Mouse (Mus musculus): ENCODE results near the gene 1700092M07Rik. TPM values are rescaled to one million over a fixed set of nuclear protein-coding genes. Genes with fewer than 3 reads are reported as not detected.

The 1700092M07Rik gene
- not detected for polyA plus RNA-seq (2014; fragmentation: Illumina TruSeq; extraction: RNeasy Lipid Tissue Mini Kit (QIAGEN cat#74804); ENCODE audit: low read depth, low replicate concordance)

GRCm38 (mm10) chr19:8740603-8741002, at the start of gene 1700092M07Rik:
Gene 1700092M07Rik (plus strand): TSS chr19:8740718.

DNA sequence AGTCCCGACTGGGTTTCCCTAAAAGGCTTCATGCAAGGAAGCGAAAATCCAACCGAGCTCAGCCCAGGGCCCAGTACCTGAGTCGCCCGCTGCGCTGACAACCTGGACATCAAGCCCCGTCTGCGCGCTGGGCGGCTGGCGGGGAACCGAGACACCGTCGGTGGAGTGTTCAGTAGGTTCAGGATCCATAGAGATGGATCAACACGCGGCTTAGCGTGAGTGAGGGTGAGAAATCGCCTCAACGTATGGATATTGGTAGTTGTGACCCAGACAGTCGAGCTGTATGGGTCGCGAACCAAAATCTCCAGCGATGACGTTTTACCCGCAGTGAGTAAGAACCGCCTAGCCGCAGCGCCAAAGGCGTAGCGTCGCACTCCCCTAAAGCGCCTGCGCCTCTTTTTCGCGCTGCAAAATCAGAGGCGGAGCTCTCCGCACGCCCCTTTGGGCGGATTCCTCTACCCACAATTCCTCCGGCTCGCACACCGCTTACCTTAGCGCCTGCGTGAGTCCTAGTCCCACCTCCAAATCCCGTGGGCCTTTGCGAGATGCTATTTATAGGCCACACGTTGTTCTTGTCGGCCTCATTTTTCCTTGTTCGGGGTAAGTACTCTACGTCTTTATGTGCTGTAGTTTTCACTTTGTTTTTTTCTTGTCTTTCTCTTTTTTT, 17.5 kb upstream of the 1700092M07Rik start, which contains the start of gene Slc3a2:
Gene Slc3a2, minus strand, starts transcription at position 463 of the 667 bp plus-strand sequence.

GRCm38 (mm10) chr19:8735389-8736159, 4.9 kb upstream of the 1700092M07Rik start, which contains the start of gene Wdr74:
Gene Wdr74 (plus strand): TSS chr19:8735827.

GRCm38 (mm10) chr19:8741243-8741869, 838 bp downstream of the 1700092M07Rik start, which contains the start of gene Stx5a:
Gene Stx5a (plus strand): TSS chr19:8741413.

GRCm38 (mm10) chr19:8756635-8757387, 16.3 kb downstream of the 1700092M07Rik start, which contains the start of gene Nxf1:
Gene Nxf1 (plus strand): TSS chr19:8757073.

DNA sequence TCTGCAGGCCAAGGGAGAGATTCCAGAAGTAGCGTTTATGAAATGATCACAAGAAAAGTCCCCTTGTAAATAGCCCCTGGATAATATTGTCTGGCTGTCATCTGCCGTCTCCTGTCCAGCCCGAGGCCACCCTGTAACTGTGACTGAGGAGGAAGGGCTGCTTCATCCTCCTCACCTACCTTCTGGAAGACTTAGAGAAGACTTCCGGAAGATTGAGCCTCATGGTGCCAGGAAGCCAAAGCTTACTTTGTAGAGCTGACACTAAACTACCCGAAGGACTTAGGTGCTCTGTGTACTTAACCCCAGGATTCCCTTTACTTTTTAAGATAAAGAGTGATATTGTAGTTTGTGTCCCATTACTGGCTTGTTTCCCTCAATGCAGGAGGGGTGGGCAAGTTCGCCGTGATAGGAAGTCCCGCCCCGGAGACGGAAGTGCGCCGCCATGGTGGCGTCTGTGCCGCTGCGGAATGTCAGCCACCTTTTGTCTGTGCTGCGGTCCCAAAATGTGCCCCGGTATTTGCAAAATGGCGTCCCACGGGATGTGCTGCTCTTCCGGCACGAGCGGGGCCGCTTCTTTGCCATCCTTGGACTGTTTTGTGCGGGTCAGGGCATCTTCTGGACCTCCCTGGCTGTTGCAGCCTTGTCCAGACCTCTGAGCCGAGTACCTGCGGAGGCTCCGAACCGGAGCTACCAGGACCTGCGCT, 30.2 kb downstream of the 1700092M07Rik start, which contains the start of gene Tmem223:
Gene Tmem223, plus strand, starts transcription at position 430 of the 704 bp plus-strand sequence.

DNA sequence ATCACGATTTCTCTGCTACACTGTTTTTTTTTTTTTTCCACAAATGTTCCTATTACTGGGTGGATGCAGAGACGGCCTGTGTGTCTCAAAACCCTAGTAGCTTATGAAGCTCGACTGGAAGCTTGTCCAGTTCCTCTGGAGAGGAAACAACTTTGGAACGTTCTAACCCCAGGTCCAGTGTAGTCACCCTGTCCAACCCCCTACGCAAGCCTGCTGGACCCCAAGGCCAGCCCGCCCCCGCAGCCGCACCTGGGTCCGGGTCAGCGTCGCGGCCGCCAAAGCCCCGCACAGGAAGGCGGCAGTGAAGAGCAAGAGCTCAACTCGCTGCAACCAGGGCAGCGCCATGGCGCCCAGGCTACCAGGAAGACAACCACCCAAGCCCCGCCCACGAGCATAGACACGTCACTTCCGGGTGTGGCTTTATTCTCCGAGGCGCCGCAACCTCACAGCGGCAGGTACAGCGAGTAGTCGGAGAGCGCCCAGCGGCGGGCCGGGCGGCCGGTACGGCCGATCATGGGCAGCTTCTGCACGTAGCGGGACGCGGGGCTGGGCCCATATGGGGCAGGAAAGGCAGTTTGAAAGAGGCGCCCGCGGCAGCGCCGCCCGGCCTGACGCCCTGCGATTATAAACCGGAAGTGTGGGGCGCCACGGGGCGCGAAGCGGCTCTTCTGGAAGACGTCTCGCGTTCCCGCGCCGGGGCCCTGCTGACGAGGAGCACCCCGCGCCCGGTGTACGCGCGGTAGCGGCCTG, 33.7 kb downstream of the 1700092M07Rik start, which contains the start of gene Tmem179b:
Gene Tmem179b, minus strand, starts transcription at position 382 of the 750 bp plus-strand sequence.

DNA sequence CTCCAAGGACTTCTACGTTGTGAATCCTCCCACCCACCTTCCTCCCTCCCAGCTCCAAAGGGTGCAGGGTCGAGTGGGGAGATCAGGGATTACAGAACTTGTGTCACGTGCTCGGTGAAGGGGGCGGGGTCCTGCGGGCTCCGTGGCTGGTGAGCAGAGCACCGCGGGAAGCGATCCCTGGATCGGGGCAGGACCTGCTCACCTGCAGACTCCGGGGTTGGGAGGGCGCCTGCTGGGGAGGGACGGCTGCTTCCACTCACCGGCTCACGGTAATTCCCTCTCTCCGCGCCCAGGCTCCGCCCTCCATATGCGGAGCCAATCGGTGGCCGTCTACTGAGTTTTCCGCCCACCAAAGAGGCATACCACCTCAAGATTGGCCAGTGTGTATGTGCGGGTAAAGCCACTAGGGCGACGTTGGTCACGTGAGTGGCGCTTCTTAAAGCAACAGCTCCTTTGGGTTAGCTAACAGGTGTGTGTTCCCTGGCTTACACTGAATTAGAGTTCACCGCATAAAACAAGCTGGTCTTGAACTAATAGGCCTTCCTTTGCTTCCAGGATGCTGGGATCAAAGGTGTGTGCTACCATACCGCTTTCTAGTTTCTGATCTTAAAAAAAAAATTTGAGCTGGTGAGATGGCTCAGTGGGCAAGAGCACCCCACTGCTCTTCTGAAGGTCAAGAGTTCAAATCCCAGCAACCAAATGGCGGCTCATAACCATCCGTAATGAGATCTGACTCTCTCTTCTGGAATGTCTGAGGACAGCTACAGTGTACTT, 45.7 kb downstream of the 1700092M07Rik start, which contains the start of gene Taf6l:
Gene Taf6l, minus strand, starts transcription at position 410 of the 774 bp plus-strand sequence.

Other genes with a start within 250 kb of the 1700092M07Rik start
- gene Slc22a8, start 149.5 kb upstream of the 1700092M07Rik start, polyA plus RNA-seq (2014; fragmentation: Illumina TruSeq; extraction: RNeasy Lipid Tissue Mini Kit (QIAGEN cat#74804); ENCODE audit: low read depth, low replicate concordance): not detected
- gene Slc22a6, start 122.7 kb upstream of the 1700092M07Rik start, polyA plus RNA-seq (2014; fragmentation: Illumina TruSeq; extraction: RNeasy Lipid Tissue Mini Kit (QIAGEN cat#74804); ENCODE audit: low read depth, low replicate concordance): not detected
- gene Chrm1, start 76.9 kb upstream of the 1700092M07Rik start, polyA plus RNA-seq (2014; fragmentation: Illumina TruSeq; extraction: RNeasy Lipid Tissue Mini Kit (QIAGEN cat#74804); ENCODE audit: low read depth, low replicate concordance): 0.79 TPM
- 38.6 TPM for gene Slc3a2, start 17.3 kb upstream of the 1700092M07Rik start, polyA plus RNA-seq (2014; fragmentation: Illumina TruSeq; extraction: RNeasy Lipid Tissue Mini Kit (QIAGEN cat#74804); ENCODE audit: low read depth, low replicate concordance)
- 12.7 TPM for gene Wdr74, start 4.9 kb upstream of the 1700092M07Rik start, polyA plus RNA-seq (2014; fragmentation: Illumina TruSeq; extraction: RNeasy Lipid Tissue Mini Kit (QIAGEN cat#74804); ENCODE audit: low read depth, low replicate concordance)
- gene Stx5a, start 695 bp downstream of the 1700092M07Rik start, polyA plus RNA-seq (2014; fragmentation: Illumina TruSeq; extraction: RNeasy Lipid Tissue Mini Kit (QIAGEN cat#74804); ENCODE audit: low read depth, low replicate concordance): 112 TPM
- 92.5 TPM for gene Nxf1, start 16.4 kb downstream of the 1700092M07Rik start, polyA plus RNA-seq (2014; fragmentation: Illumina TruSeq; extraction: RNeasy Lipid Tissue Mini Kit (QIAGEN cat#74804); ENCODE audit: low read depth, low replicate concordance)
- 17.2 TPM for gene Tmem223, start 30.3 kb downstream of the 1700092M07Rik start, polyA plus RNA-seq (2014; fragmentation: Illumina TruSeq; extraction: RNeasy Lipid Tissue Mini Kit (QIAGEN cat#74804); ENCODE audit: low read depth, low replicate concordance)
- 30.6 TPM for gene Tmem179b, start 33.7 kb downstream of the 1700092M07Rik start, polyA plus RNA-seq (2014; fragmentation: Illumina TruSeq; extraction: RNeasy Lipid Tissue Mini Kit (QIAGEN cat#74804); ENCODE audit: low read depth, low replicate concordance)
- not detected for gene Taf6l, start 45.7 kb downstream of the 1700092M07Rik start, polyA plus RNA-seq (2014; fragmentation: Illumina TruSeq; extraction: RNeasy Lipid Tissue Mini Kit (QIAGEN cat#74804); ENCODE audit: low read depth, low replicate concordance)
- 35.0 TPM for gene Polr2g, start 57.9 kb downstream of the 1700092M07Rik start, polyA plus RNA-seq (2014; fragmentation: Illumina TruSeq; extraction: RNeasy Lipid Tissue Mini Kit (QIAGEN cat#74804); ENCODE audit: low read depth, low replicate concordance)
- not detected for gene Zbtb3, start 61.8 kb downstream of the 1700092M07Rik start, polyA plus RNA-seq (2014; fragmentation: Illumina TruSeq; extraction: RNeasy Lipid Tissue Mini Kit (QIAGEN cat#74804); ENCODE audit: low read depth, low replicate concordance)
- gene Ttc9c, start 78.6 kb downstream of the 1700092M07Rik start, polyA plus RNA-seq (2014; fragmentation: Illumina TruSeq; extraction: RNeasy Lipid Tissue Mini Kit (QIAGEN cat#74804); ENCODE audit: low read depth, low replicate concordance): 112 TPM
- gene Hnrnpul2, start 79.3 kb downstream of the 1700092M07Rik start, polyA plus RNA-seq (2014; fragmentation: Illumina TruSeq; extraction: RNeasy Lipid Tissue Mini Kit (QIAGEN cat#74804); ENCODE audit: low read depth, low replicate concordance): 195 TPM
- gene AC129217.1, start 89.1 kb downstream of the 1700092M07Rik start, polyA plus RNA-seq (2014; fragmentation: Illumina TruSeq; extraction: RNeasy Lipid Tissue Mini Kit (QIAGEN cat#74804); ENCODE audit: low read depth, low replicate concordance): not detected
- gene Bscl2, start 96.7 kb downstream of the 1700092M07Rik start, polyA plus RNA-seq (2014; fragmentation: Illumina TruSeq; extraction: RNeasy Lipid Tissue Mini Kit (QIAGEN cat#74804); ENCODE audit: low read depth, low replicate concordance): 8.5 TPM
- gene Gng3, start 98.5 kb downstream of the 1700092M07Rik start, polyA plus RNA-seq (2014; fragmentation: Illumina TruSeq; extraction: RNeasy Lipid Tissue Mini Kit (QIAGEN cat#74804); ENCODE audit: low read depth, low replicate concordance): 0.69 TPM
- 3.7 TPM for gene Lrrn4cl, start 110.0 kb downstream of the 1700092M07Rik start, polyA plus RNA-seq (2014; fragmentation: Illumina TruSeq; extraction: RNeasy Lipid Tissue Mini Kit (QIAGEN cat#74804); ENCODE audit: low read depth, low replicate concordance)
- 17.3 TPM for gene Ubxn1, start 130.8 kb downstream of the 1700092M07Rik start, polyA plus RNA-seq (2014; fragmentation: Illumina TruSeq; extraction: RNeasy Lipid Tissue Mini Kit (QIAGEN cat#74804); ENCODE audit: low read depth, low replicate concordance)
- gene Uqcc3, start 140.2 kb downstream of the 1700092M07Rik start, polyA plus RNA-seq (2014; fragmentation: Illumina TruSeq; extraction: RNeasy Lipid Tissue Mini Kit (QIAGEN cat#74804); ENCODE audit: low read depth, low replicate concordance): 2.2 TPM
- gene Lbhd1, start 143.0 kb downstream of the 1700092M07Rik start, polyA plus RNA-seq (2014; fragmentation: Illumina TruSeq; extraction: RNeasy Lipid Tissue Mini Kit (QIAGEN cat#74804); ENCODE audit: low read depth, low replicate concordance): 37.9 TPM
- not detected for gene Gm49403, start 143.2 kb downstream of the 1700092M07Rik start, polyA plus RNA-seq (2014; fragmentation: Illumina TruSeq; extraction: RNeasy Lipid Tissue Mini Kit (QIAGEN cat#74804); ENCODE audit: low read depth, low replicate concordance)
- gene 1810009A15Rik, start 148.1 kb downstream of the 1700092M07Rik start, polyA plus RNA-seq (2014; fragmentation: Illumina TruSeq; extraction: RNeasy Lipid Tissue Mini Kit (QIAGEN cat#74804); ENCODE audit: low read depth, low replicate concordance): 12.0 TPM
- gene Gm49416, start 148.2 kb downstream of the 1700092M07Rik start, polyA plus RNA-seq (2014; fragmentation: Illumina TruSeq; extraction: RNeasy Lipid Tissue Mini Kit (QIAGEN cat#74804); ENCODE audit: low read depth, low replicate concordance): not detected
- gene Ints5, start 152.3 kb downstream of the 1700092M07Rik start, polyA plus RNA-seq (2014; fragmentation: Illumina TruSeq; extraction: RNeasy Lipid Tissue Mini Kit (QIAGEN cat#74804); ENCODE audit: low read depth, low replicate concordance): 0.44 TPM
- gene Ganab, start 157.4 kb downstream of the 1700092M07Rik start, polyA plus RNA-seq (2014; fragmentation: Illumina TruSeq; extraction: RNeasy Lipid Tissue Mini Kit (QIAGEN cat#74804); ENCODE audit: low read depth, low replicate concordance): 76.6 TPM
- gene B3gat3, start 179.7 kb downstream of the 1700092M07Rik start, polyA plus RNA-seq (2014; fragmentation: Illumina TruSeq; extraction: RNeasy Lipid Tissue Mini Kit (QIAGEN cat#74804); ENCODE audit: low read depth, low replicate concordance): 28.4 TPM
- not detected for gene Rom1, start 188.6 kb downstream of the 1700092M07Rik start, polyA plus RNA-seq (2014; fragmentation: Illumina TruSeq; extraction: RNeasy Lipid Tissue Mini Kit (QIAGEN cat#74804); ENCODE audit: low read depth, low replicate concordance)
- gene Eml3, start 188.8 kb downstream of the 1700092M07Rik start, polyA plus RNA-seq (2014; fragmentation: Illumina TruSeq; extraction: RNeasy Lipid Tissue Mini Kit (QIAGEN cat#74804); ENCODE audit: low read depth, low replicate concordance): 5.4 TPM
- 73.4 TPM for gene Mta2, start 201.2 kb downstream of the 1700092M07Rik start, polyA plus RNA-seq (2014; fragmentation: Illumina TruSeq; extraction: RNeasy Lipid Tissue Mini Kit (QIAGEN cat#74804); ENCODE audit: low read depth, low replicate concordance)
- gene Tut1, start 213.1 kb downstream of the 1700092M07Rik start, polyA plus RNA-seq (2014; fragmentation: Illumina TruSeq; extraction: RNeasy Lipid Tissue Mini Kit (QIAGEN cat#74804); ENCODE audit: low read depth, low replicate concordance): 2.4 TPM
- 81.4 TPM for gene Eef1g, start 226.3 kb downstream of the 1700092M07Rik start, polyA plus RNA-seq (2014; fragmentation: Illumina TruSeq; extraction: RNeasy Lipid Tissue Mini Kit (QIAGEN cat#74804); ENCODE audit: low read depth, low replicate concordance)
- 158 TPM for gene Ahnak, start 248.6 kb downstream of the 1700092M07Rik start, polyA plus RNA-seq (2014; fragmentation: Illumina TruSeq; extraction: RNeasy Lipid Tissue Mini Kit (QIAGEN cat#74804); ENCODE audit: low read depth, low replicate concordance)